Mouse (Mus musculus) gastrocnemius, postnatal 36 days (tissue): Measurements from ENCODE around the gene Parp4. TPM values are rescaled to one million over a fixed set of nuclear protein-coding genes. Genes with fewer than 3 reads are reported as not detected.
A peak's percentile ranks its signal among the peaks of the same experiment; 100 is the strongest.

Experiments used
- DNase-seq, 2 experiments: peaks; one replicate each; pipeline ENCODE4 v3.0.0; 2022
- intact Hi-C: fragments of 180-260 bp; cut with DNase I; formaldehyde crosslinking; loops from one replicate; pipeline ENCODE4 v1.15.1; 2025
- total RNA-seq, 2 experiments: library from RNA; stranded (reverse); gene quantifications; 2 replicates each; pipeline ENCODE4 v1.2.3; 2021

The Parp4 gene
- total RNA-seq, 2 experiments from 2014 or later: 12.0 to 13.2 TPM

DNA sequence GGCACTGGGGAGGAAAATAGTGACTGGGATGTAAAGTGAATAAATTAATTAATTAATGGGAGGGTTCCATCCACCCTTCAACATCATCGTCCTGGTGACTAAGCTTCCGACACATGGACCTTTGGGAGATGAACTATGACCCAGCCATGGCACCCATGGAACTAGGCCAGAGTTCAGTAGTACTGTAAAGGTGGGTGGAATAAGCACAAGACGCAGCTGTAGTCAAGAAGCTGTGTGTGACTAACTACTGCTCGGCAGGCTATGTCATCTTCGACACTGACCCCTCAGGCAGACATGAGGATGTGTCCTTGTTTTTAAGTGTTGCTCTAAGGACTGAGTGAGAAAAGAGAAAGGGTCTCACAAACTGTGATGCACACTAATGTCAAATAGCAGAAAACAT, 29.0 kb downstream of the Parp4 start:
- DNase-seq: no peak
- intact Hi-C loops: no loop called here

DNA sequence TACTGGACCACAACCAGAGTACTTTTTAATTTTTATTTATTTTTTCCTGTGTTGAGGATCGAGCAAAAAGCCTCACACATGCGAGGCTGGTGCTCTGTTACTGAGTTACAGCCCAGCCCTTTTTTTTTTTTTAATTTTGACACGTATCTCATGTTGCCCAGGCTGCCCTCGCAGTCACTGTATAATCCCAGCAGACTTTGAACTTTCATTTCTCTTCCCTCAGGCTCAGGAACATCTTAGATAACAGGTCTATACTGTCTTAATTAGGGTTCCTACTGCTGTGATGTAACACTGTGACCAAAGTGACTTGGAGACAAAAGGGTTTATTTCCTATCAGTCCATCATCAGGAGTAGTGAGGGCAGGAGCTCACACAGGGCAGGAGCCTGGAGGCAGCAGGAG, 29.7 kb downstream of the Parp4 start:
- no peak for DNase-seq
- intact Hi-C loops: no loop called here

DNA sequence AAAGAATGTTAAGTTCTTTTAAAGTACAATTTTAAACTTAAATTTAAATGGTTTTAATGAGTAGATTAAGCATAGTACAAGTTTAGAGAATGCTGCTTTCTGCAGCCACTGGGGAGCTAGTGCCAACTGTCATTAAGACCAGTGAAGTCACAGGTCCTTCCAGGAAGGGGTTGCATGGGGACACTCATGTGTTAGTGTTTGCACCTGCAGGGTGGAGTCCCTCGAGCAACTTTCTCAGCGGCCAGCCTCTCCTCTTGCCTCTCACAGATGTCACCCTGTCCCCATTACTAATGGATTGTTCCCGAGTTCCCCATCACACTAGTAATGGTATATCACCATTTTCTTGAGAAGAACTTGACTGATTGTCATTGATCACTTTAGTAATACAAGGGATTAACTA, 37.8 kb downstream of the Parp4 start:
- DNase-seq: no peak
- intact Hi-C loops: no loop called here

DNA sequence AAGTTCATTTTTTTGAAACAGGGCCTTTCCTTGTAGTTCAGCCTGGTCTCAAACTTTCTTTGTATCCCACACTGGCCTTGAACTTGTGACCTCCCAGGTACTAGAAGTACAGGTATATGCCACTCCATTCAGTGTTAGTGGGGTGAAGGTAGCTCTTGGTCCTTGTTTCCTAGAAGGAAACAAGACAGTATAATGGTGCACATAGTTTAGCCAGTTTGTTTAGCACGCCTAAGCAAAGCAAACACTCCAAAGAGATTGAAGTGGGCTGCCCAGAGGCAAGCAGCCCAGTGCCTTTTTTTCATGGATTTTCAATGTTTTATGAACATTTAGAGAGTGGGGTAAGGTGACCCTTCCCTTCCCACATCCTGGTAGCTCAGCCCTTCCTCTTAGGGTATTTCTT, 42.1 kb downstream of the Parp4 start:
- intact Hi-C loops: no loop called here
- DNase-seq: no peak

DNA sequence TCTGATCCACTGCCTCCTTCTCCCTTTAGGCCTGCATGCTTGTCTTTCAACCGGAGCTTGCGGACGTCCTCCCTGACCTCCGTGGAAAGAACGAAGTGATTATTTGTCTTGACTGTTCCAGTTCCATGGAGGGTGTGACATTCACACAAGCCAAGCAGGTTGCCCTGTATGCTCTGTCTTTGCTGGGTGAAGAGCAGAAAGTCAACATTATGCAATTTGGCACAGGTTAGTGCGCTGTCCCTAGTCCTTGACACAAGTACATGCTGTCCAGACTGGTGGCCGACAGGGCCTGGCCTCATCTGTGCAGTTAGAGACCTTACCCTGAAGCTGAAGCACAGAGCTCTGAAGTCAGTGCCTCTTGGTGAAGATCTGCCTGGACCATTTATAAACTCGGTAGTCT, 45.0 kb downstream of the Parp4 start:
- no peak for DNase-seq
- intact Hi-C loops: no loop called here

DNA sequence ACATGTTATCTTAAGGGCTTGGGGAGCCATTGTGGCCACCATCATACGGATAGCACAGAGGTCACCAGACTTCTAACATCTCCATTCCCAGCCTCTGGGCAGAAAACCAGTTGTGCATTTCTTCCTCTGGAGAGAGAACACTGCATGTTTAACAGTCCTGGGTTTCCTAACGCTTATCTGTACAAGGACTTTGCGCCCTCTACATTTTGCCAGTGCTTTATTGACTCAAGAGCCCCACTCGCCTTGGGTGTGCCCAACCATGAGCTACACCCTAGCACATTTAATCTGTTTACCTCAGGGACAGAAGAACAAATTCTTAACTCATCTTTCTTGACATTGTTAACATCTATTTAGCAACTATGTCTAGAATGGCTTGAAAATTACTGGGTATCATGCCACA, 50.8 kb downstream of the Parp4 start:
- intact Hi-C loops: no loop called here
- DNase-seq: no peak

DNA sequence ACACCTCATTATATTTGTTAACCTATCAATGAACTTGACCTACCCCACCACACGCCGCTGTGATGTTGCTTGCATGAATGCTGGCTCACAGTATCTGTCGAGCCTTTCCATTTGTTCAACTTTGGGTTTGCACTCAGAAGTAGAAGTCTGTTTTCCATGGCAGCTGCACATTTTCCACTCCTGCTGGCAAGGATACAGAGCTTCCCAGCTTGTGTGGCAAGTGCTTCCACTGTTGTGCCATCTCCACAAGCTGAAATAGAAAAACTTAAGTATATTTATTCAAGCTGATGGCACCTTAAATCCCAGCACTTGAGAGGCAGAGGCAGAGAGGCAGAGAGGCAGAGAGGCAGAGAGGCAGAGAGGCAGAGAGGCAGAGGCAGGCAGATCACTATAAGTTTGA, 52.9 kb downstream of the Parp4 start:
- no peak for DNase-seq
- intact Hi-C loops: no loop called here

DNA sequence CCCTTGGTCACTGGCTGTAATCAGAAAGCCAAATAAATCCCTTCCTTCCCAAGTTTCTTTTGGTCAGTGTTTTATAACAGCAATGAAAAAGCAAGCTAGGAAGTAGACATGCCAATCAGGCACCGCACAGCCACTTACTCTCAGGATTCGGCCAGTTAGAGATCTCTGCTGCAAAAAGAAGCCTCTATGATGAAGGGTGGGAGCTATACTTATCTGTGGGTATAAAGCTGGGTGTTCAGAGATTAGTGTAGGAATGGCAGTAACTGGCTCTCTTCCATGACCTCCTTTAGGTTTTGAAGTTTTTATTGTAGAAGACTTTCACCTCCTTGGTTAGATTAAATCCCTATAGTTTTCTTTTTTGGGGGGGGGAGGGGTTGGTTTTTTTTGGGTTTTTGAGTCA, 55.7 kb downstream of the Parp4 start:
- intact Hi-C loops: no loop called here

DNA sequence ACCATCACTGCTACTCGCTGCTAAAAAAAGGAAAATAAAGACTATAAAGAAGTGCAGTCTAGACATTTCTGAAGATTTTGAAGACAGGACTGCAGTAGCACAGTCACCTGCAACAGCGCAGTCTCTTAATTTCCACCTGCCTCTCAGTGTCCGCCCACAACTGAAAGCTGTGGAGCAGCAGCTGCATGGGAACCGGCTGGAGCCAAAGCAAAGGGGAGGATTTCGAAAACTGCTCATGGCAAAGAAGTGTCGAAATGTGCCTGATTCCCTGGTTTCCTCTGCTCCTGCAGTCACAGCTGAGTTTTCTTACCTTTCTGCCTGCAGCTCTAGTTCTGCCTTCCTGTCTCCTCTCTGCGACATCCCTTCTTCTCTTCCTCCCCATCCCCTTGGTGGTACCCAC, 71.8 kb downstream of the Parp4 start:
- no peak for DNase-seq
- intact Hi-C loops: no loop called here

More for the DNA sequence above, 55.7 kb downstream of the Parp4 start:
- no peak for DNase-seq

DNA sequence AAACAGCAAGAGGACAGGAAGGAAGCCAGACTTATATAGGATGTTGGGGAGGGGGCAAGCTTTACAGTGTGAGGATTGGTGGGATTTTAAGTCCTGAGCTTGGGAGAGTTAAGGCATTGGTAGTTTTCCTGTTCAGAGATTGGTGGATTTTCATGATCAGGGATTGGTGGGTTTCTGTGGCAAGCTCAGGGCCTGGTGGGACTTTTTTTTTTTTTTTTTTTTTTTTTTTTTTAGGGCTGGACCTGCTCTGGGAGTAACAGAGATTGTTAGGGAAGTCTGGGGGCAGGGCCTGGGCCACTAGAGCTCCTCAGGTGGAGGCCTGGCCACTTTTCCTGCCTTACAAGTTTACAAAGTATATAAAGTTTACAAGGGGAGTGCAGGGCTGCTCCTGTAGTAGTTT, 74.0 kb downstream of the Parp4 start:
- no peak for DNase-seq
- intact Hi-C loops: no loop called here

DNA sequence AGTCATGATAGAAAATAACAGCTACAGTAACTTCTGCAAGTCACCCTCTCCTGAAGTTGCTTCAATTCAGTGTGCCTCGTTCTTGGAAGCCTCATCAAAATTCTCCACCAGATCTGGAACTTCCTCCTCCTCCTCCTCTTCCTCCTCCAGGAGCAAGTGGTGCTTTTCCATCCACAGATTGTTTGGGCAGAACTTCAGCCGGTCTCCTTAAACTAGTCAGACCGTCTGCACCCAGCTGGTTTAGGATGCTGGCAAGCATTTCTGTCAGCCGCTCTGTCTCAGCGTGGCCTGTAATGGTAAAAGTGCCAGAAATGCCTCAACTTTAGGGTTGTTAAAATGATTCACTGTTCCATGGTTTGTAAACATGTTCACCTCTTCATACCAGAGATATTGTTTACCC, 90.2 kb downstream of the Parp4 start:
- no peak for DNase-seq
- intact Hi-C loops: no loop called here

DNA sequence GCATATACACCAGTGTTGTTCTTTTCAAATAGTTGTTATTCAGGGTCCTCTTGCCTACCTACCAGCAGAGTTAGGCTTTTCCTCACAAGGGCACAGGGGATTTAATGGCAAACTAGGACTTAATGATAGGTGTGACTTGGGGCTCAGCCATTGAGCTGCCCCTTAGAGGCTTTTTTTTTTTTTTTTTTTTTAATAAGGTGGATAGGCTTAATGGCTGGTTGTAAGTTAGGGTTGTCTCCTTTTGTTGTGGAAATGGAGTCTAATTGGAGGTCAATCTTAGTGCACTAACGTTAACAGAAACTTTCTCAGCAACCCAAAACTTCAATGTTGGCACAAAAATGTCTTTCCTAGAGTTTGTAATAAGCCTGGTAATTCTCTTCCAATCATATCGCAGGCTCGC, 91.5 kb downstream of the Parp4 start:
- intact Hi-C loops: no loop called here
- DNase-seq: no peak

DNA sequence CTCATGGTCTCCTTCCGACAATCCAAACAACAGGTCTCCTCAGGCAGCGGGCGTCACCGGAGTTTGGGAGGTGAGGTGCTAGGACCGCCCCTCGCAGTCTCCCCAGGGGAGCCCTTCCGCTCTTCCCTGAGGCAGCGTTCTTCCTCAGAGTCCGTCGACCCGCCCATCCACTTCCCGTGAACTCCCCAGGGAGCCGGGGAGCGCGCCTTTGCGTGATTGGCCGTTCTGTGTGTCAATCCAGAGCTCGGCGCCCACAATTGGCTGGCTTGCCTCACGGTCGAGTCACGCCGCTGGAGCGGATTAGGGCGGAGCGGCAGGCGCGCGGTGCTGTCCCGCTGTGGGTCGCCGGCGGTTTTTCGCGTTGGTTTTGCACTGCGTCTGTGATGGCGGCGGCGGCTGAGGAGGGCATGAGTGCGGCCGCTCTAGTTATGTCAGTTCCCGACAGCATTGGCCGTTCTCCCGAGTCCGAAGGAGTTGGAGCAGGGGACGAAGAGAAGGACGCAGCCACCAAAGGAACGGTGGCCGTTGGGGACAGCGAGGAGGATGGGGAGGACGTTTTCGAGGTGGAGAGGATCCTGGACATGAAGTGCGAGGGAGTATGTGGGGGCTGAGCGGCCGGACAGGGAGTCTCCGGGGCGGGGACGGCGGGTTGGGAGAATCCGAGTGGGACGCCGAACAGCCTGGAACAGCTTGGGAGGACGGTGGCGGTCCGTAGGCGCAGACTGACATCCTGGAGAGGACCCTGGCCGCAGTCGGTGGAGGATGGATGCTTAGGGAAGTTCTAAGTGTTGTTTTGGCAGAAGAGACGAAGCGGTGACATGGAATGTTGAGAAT, 92.8 kb downstream of the Parp4 start, which contains the start of gene Mphosph8:
Mphosph8 (plus strand) TSS at position 280 of the 834 bp plus-strand sequence.
- peak; percentile 99 for DNase-seq
- intact Hi-C loops: no loop called here

DNA sequence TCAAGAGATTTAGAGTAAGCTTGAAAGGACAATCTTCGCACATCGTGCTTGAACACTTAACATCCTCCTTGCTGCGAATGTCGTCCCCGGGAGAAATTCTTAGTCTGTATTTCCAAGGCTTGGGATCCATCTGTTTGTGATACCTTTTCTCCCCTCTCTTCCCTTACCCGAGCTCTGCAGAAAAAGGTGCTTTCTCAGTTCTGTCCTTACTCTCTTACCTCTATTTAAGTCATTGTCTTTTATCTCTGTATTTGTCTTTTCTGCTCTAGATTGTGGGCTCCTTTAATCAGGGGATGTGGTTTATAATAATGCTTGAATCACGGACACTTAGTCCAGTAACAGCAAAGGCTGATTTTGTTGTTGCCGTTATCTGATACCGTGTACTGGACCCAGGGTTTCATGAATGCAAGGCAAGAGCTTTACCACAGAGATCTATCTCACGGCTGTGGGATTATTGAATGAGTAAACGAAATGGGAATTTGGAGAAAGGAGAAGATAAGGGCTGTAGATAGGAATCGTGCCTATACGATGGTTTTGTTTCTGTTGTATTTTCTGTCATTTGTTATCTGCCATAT, 93.7 kb downstream of the Parp4 start:
- no peak for DNase-seq
- intact Hi-C loops: no loop called here

DNA sequence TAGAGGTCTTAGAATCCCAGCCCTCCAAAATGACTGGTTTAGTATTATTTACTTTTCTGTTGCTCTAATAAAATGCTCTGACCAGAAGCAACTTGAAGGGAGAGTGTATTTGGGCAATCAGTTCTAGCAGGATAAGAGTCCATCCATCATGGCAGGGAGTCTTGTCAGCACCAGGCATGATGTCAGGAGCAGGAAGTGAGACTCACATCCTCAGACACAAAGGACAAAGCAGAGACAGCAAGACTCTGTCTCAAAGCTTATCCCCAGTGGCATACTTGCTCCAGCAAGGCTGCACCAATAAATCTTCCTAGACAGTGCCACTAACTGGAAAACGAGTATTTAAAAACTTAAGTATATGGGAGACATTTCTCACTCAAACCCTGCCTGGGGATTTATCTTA, 110.0 kb downstream of the Parp4 start:
- no peak for DNase-seq
- intact Hi-C loops: loop anchor here (10.0 kb wide), 1 partner anchor 249 kb away; no protein-coding TSS in a partner anchor

DNA sequence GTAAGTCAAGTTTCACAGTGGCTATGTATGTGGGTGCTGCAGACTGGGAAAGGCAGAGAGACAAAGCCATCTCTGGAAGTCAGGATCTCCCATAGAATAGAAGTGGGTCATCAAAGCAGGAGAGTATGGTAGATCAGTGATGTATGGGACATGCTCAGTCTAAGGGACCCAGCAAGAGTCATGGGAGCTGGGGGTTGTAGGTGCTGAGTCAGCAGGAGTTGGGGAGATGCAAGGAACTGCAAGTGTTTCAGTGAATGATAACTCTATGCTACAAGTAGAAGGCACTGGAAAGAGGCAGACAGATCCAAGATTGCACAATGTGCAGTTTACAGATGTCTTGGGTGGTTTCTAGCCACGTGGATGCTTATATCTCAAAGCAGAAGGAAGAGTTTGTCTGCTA, 113.7 kb downstream of the Parp4 start:
- no peak for DNase-seq
- intact Hi-C loops: loop anchor here (10.0 kb wide), 1 partner anchor 246 kb away; no protein-coding TSS in a partner anchor

DNA sequence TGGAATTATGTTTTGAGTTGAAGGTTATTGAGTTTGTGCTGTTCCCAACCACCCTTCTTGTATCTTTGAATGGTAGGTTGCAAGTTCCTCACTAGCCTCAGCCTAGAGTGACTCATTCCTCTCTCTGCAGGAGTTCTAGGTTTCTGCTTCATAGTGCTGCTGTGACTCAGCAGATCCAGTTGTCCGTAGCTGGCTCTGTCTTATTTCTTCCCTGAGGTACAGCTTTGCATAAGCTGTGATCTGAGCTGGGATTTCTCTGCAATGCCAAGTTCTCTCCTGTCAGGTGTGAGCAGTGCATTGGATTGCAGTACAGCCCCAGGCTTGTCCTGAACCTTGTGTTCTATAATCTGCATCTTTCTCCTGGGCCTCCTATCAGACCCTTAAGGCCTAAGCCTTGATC, 114.3 kb downstream of the Parp4 start:
- intact Hi-C loops: loop anchor here (10.0 kb wide), 1 partner anchor 245 kb away; no protein-coding TSS in a partner anchor
- no peak for DNase-seq

DNA sequence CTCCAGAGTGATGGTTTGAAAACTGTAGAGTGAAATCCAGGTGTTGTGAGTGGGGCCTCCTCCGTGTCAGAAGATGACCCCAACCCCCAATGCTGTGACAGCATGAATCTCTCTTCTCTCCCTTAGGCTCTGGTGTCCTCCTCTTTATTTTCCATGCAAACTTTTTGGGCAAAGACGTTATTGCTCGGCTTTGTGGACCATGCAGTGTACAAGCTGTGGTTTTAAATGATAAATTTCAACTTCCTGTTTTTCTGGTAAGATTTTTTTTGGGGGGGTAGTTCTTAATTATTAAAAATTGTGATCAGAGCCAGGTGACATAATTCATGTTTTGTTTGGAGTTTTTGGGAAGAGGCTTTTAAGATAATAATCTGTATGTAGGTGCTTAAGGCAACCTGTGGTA, 120.1 kb downstream of the Parp4 start:
- DNase-seq: no peak
- intact Hi-C loops: no loop called here

DNA sequence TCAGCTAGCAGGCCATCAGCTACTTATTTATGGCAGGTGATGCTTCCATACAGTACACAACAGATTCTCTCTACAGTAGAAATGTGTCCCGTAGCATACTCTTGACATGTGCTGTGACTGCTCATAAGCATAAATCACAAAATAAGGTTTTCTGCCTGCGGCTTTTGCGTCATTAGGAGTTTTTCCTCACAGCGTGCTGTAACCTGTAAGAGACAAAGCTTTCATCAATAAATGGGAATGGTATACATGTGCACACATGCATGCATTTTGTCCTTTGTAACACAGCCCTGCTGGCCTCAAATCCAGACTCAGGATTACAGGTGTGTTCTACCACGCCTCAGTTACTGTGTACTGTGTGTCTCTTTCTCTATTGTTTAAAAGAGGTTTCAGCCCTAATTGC, 122.4 kb downstream of the Parp4 start:
- intact Hi-C loops: no loop called here
- DNase-seq: no peak

DNA sequence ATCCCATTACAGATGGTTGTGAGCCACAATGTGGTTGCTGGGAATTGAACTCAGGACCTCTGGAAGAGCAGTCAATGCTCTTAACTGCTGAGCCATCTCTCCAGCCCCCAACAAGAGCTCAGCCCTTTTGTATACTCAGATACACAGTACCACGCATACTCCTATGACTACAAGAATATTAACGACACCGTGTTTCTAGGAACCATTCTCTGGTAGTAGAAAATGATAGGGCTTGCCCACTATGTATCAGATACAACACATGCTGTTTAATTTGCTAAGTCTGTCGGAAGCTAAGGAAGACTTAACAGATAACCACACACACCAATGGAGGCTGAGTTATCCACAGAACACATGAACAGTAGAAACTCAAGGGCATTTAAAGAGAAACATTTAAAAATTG, 127.2 kb downstream of the Parp4 start:
- DNase-seq: no peak
- intact Hi-C loops: no loop called here

DNA sequence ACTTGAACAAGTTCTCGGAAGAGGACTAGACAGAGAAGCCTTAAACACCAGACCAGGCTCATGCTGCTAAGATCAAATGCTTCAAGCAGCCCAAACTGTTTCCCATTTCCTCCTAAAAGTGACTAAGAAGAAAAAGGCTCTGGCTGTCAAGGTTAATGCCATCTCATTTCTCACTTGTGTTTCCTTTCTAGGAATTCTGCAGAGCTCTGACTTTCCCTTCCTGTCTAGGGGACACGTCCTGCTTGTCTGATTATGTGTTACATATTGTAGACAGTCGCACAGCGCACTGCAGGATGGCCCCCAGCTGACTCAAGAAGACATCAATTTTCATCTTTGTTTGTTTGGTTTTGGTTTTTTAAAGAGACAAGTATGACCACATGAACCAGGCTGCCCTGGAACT, 130.3 kb downstream of the Parp4 start:
- intact Hi-C loops: no loop called here
- DNase-seq: no peak
